Mouse (Mus musculus) CH12.LX (cell line): Measurements from ENCODE around the gene Ass1. TPM values are rescaled to one million over a fixed set of nuclear protein-coding genes. Genes with fewer than 3 reads are reported as not detected.
A peak's percentile ranks its signal among the peaks of the same experiment; 100 is the strongest.

Experiments used
- DNase-seq: peaks from one replicate; pipeline ENCODE4 v3.0.0-alpha.2; 2013; ENCODE audit errors: extremely low read depth
- H3K27ac ChIP-seq: 2 replicates; pipeline ENCODE4 v1.5.1; 2012; ENCODE audit warnings: low read depth, mild to moderate bottlenecking, control low read depth, moderate library complexity; ENCODE audit not compliant: insufficient read depth
- H3K27me3 ChIP-seq: replicated peaks from 2 replicates; pipeline ENCODE3; 2012; ENCODE audit warnings: inconsistent platforms
- H3K36me3 ChIP-seq, 2 experiments: replicated peaks in 1 of 2; 2 replicates each; pipeline versions ENCODE3 to v1.6.1; 2012; ENCODE audit warnings: inconsistent platforms in 1 of 2, low read length in 1 of 2, mild to moderate bottlenecking in 1 of 2, mixed read lengths in 1 of 2, moderate library complexity in 1 of 2; ENCODE audit not compliant: control insufficient read depth in 1 of 2, insufficient read depth in 1 of 2
- H3K4me1 ChIP-seq, 2 experiments: 2 replicates each; pipeline ENCODE4 v1.6.1; 2012; ENCODE audit warnings: inconsistent platforms in 1 of 2, moderate library complexity in 1 of 2; ENCODE audit not compliant: insufficient read depth in 2 of 2, control insufficient read depth in 1 of 2
- H3K4me2 ChIP-seq: 2 replicates; pipeline ENCODE4 v1.6.1; 2012; ENCODE audit warnings: low read depth, mild to moderate bottlenecking, control low read depth; ENCODE audit not compliant: poor library complexity, insufficient read depth, severe bottlenecking
- H3K4me3 ChIP-seq, 3 experiments: fragments of 150-350 bp in 1 of 3; sonication (generic) in 1 of 3; replicated peaks in 1 of 3; 2 replicates each; pipeline versions ENCODE3 to v1.5.1; 2011 to 2012; ENCODE audit warnings: low read depth in 2 of 3, low read length in 2 of 3, mild to moderate bottlenecking in 2 of 3, moderate library complexity in 2 of 3, control low read depth in 1 of 3, improper control_type of control experiment in 1 of 3, inconsistent platforms in 1 of 3, mixed read lengths in 1 of 3; ENCODE audit not compliant: poor library complexity in 1 of 3
- H3K79me2 ChIP-seq: replicated peaks from 2 replicates; pipeline ENCODE4 v1.6.1; 2012; ENCODE audit warnings: mild to moderate bottlenecking, moderate library complexity; ENCODE audit not compliant: control insufficient read depth, poor library complexity, insufficient read depth, severe bottlenecking; ENCODE audit errors: extremely low read depth
- H3K9ac ChIP-seq: 2 replicates; pipeline ENCODE4 v1.6.1; 2012; ENCODE audit warnings: low read depth, mild to moderate bottlenecking, control low read depth, moderate library complexity; ENCODE audit not compliant: insufficient read depth
- H3K9me3 ChIP-seq: replicated peaks from 2 replicates; pipeline ENCODE3; 2012; ENCODE audit warnings: low read length, inconsistent platforms, mixed read lengths
- BHLHE40 ChIP-seq: IDR thresholded peaks from 2 replicates; pipeline ENCODE4 v1.6.1; 2011; ENCODE audit warnings: mild to moderate bottlenecking, low read depth, low read length, improper control_type of control experiment
- CHD1 ChIP-seq: IDR thresholded peaks from 2 replicates; pipeline ENCODE4 v1.6.1; 2012; ENCODE audit warnings: low read depth, low read length, improper control_type of control experiment, inconsistent platforms
- CTCF ChIP-seq, 2 experiments: IDR thresholded peaks in 1 of 2; conservative IDR thresholded peaks in 1 of 2; 2 replicates each; pipeline ENCODE4 v1.5.1; 2011 to 2012; ENCODE audit warnings: low read depth in 2 of 2, low read length in 2 of 2, improper control_type of control experiment in 1 of 2, inconsistent platforms in 1 of 2, mild to moderate bottlenecking in 1 of 2, moderate library complexity in 1 of 2
- E2F4 ChIP-seq: IDR thresholded peaks from 2 replicates; pipeline ENCODE4 v1.6.1; 2011; ENCODE audit warnings: low read depth, low read length, improper control_type of control experiment; ENCODE audit not compliant: insufficient replicate concordance
- ELF1 ChIP-seq: IDR thresholded peaks from 2 replicates; pipeline ENCODE4 v1.6.1; 2014; ENCODE audit warnings: low read depth, mild to moderate bottlenecking, inconsistent platforms, low read length, improper control_type of control experiment
- HCFC1 ChIP-seq: IDR thresholded peaks from 2 replicates; pipeline ENCODE4 v1.6.1; 2012; ENCODE audit warnings: low read depth, mild to moderate bottlenecking, inconsistent platforms, low read length, improper control_type of control experiment
- JUN ChIP-seq: IDR thresholded peaks from 2 replicates; pipeline ENCODE4 v1.6.1; 2011; ENCODE audit warnings: low read depth, mild to moderate bottlenecking, low read length, improper control_type of control experiment, moderate library complexity; ENCODE audit not compliant: insufficient read depth
- JUND ChIP-seq: conservative IDR thresholded peaks from 2 replicates; pipeline ENCODE4 v1.6.1; 2011; ENCODE audit warnings: low read depth, low read length, improper control_type of control experiment
- KAT2A ChIP-seq: IDR thresholded peaks from 2 replicates; pipeline ENCODE4 v1.6.1; 2012; ENCODE audit warnings: low read length, improper control_type of control experiment, inconsistent platforms; ENCODE audit not compliant: insufficient replicate concordance
- MAFK ChIP-seq: IDR thresholded peaks from 2 replicates; pipeline ENCODE4 v1.6.1; 2011; ENCODE audit warnings: low read length, improper control_type of control experiment; ENCODE audit not compliant: insufficient replicate concordance
- MXI1 ChIP-seq: IDR thresholded peaks from 2 replicates; pipeline ENCODE4 v1.6.1; 2011; ENCODE audit warnings: mild to moderate bottlenecking, low read depth, low read length, improper control_type of control experiment
- MYC ChIP-seq: IDR thresholded peaks from 2 replicates; pipeline ENCODE4 v1.6.1; 2011; ENCODE audit warnings: low read depth, mild to moderate bottlenecking, improper control_type of control experiment, low read length
- NELFE ChIP-seq: IDR thresholded peaks from 2 replicates; pipeline ENCODE4 v1.6.1; 2011; ENCODE audit warnings: low read depth, low read length, improper control_type of control experiment
- NRF1 ChIP-seq: IDR thresholded peaks from 2 replicates; pipeline ENCODE4 v1.6.1; 2014; ENCODE audit warnings: low read depth, mild to moderate bottlenecking, inconsistent platforms, low read length, improper control_type of control experiment, moderate library complexity
- RAD21 ChIP-seq: IDR thresholded peaks from 2 replicates; pipeline ENCODE4 v1.6.1; 2011; ENCODE audit warnings: low read depth, mild to moderate bottlenecking, low read length, improper control_type of control experiment, moderate library complexity
- RCOR1 ChIP-seq: conservative IDR thresholded peaks from 2 replicates; pipeline ENCODE4 v1.6.1; 2012; ENCODE audit warnings: low read depth, mild to moderate bottlenecking, inconsistent platforms, low read length, improper control_type of control experiment
- SMC3 ChIP-seq: IDR thresholded peaks from 2 replicates; pipeline ENCODE4 v1.6.1; 2011; ENCODE audit warnings: low read depth, low read length, improper control_type of control experiment
- TCF12 ChIP-seq: IDR thresholded peaks from 2 replicates; pipeline ENCODE4 v1.6.1; 2014; ENCODE audit warnings: low read depth, mild to moderate bottlenecking, inconsistent platforms, low read length, improper control_type of control experiment
- UBTF ChIP-seq: IDR thresholded peaks from 2 replicates; pipeline ENCODE4 v1.6.1; 2012; ENCODE audit warnings: low read depth, mild to moderate bottlenecking, inconsistent platforms, low read length, improper control_type of control experiment, moderate library complexity
- ZC3H11A ChIP-seq: IDR thresholded peaks from 2 replicates; pipeline ENCODE4 v1.6.1; 2012; ENCODE audit warnings: low read depth, mild to moderate bottlenecking, inconsistent platforms, low read length, improper control_type of control experiment
- dilution Hi-C: fragments of 300-500 bp; cut with MboI; formaldehyde crosslinking; loops from 2 replicates; pipeline ENCODE4 v1.14.3; 2020; ENCODE audit warnings: low sequenced_read_pairs; ENCODE audit not compliant: extremely low pct_unique_long_range_greater_than_20kb, extremely low pct_ligation_motif_present
- in situ Hi-C: fragments of 300-500 bp; cut with MboI; formaldehyde crosslinking; loops from 3 replicates; pipeline ENCODE4 v1.14.3; 2019; ENCODE audit warnings: low sequenced_read_pairs, low pct_ligation_motif_present, low pct_unique_long_range_greater_than_20kb, mixed read lengths
- polyA plus RNA-seq: library from polyadenylated mRNA; unstranded; fragments of >175 nt; gene quantifications from 2 replicates; pipeline ENCODE4 v1.2.1, GENCODE M21; 2012; ENCODE audit warnings: low read depth; ENCODE audit not compliant: insufficient read length
- total RNA-seq, 2 experiments: library from RNA; depleted of rRNA; stranded (reverse); fragments of 300-350 nt in 1 of 2; fragments of >200 nt in 1 of 2; gene quantifications; 2 replicates each; pipeline ENCODE4 v1.2.3; 2012 to 2014

Ass1 gene
- total and polyA plus RNA-seq, 3 experiments, result 45.1 to 211 (median 87.8) TPM

- Histone ChIP-seq H3K27me3 (peaks cover 27% of the 10 kb centered on the region), H3K27ac (no peak overlapping the region), H3K4me3 (no peak overlapping the region), H3K9me3 (no peaks in the 10 kb centered on the region), H3K4me2 (no peak overlapping the region), H3K4me1 (peaks cover 0 to 12% of the 10 kb centered on the region in 2 experiments; a peak in 2 of 4 replicates), H3K79me2 (no peaks in the 10 kb centered on the region), H3K36me3 (no peaks in the 10 kb centered on the region), H3K9ac (no peak overlapping the region)
- DNase-seq, result no peak
- in situ Hi-C loops (loop anchor here (5.0 kb wide), 1 partner anchor 38 kb away; the partner anchor contains the start of gene Ass1), dilution Hi-C loops (no loop called here)
- TF ChIP-seq ZC3H11A (no peak), NELFE (no peak)
Observed at GRCm38 (mm10) chr2:31434746-31435145, 35.3 kb upstream of the Ass1 start.

- in situ Hi-C loops, result no loop called here
- TF ChIP-seq BHLHE40, result no peak
- TF ChIP-seq NRF1, result no peak
- no peak for TF ChIP-seq ELF1
- TF ChIP-seq CHD1, result no peak
- TF ChIP-seq SMC3, result peak; percentile 73
- TF ChIP-seq JUN, result no peak
- TF ChIP-seq CTCF (conservative IDR thresholded peaks at IDR 0.05 in 1 of 2, IDR thresholded peaks at IDR 0.05 in 1 of 2; ENCODE audit: low read depth in 2 of 2, low read length in 2 of 2), result peak; percentile 30 to 86; a peak in 3 of 4 replicates
- peak; percentile 36; the same call in 1 of the 2 replicates for TF ChIP-seq NELFE
- no peak for TF ChIP-seq RCOR1
- TF ChIP-seq ZC3H11A, result 0 out of 2 replicates have a peak, but pooled peaks have one; percentile 12
- TF ChIP-seq UBTF, result no peak
- no peak for TF ChIP-seq MYC
- TF ChIP-seq MXI1, result no peak
- TF ChIP-seq TCF12, result no peak
- no peak for TF ChIP-seq HCFC1
- no peak for TF ChIP-seq JUND
- TF ChIP-seq E2F4, result no peak
- TF ChIP-seq KAT2A, result no peak
- TF ChIP-seq MAFK, result no peak
- TF ChIP-seq RAD21, result peak; percentile 86
- dilution Hi-C loops, result no loop called here
- DNase-seq, result peak; percentile 58
- Histone ChIP-seq H3K4me1 (peaks cover 0 to 20% of the 10 kb centered on the region in 2 experiments; a peak in 2 of 4 replicates), H3K9me3 (no peaks in the 10 kb centered on the region), H3K27ac (no peak overlapping the region), H3K9ac (no peak overlapping the region), H3K4me3 (no peak overlapping the region), H3K36me3 (no peaks in the 10 kb centered on the region), H3K4me2 (no peak overlapping the region), H3K27me3 (peaks cover 19% of the 10 kb centered on the region), H3K79me2 (no peaks in the 10 kb centered on the region)
Observed at GRCm38 (mm10) chr2:31435567-31435966, 34.4 kb upstream of the Ass1 start.
